Mouse (Mus musculus): Measurements from ENCODE around the gene Mrps30. TPM values are rescaled to one million over a fixed set of nuclear protein-coding genes. Genes with fewer than 3 reads are reported as not detected.
A peak's percentile ranks its signal among the peaks of the same experiment; 100 is the strongest.
"Not testable (repeated sequence)": the region's sequence is repeated elsewhere in the genome, so short reads cannot be mapped to it uniquely, and the experiment has no call there.

The Mrps30 gene
- polyA plus RNA-seq (2015; fragmentation: Nextera tagmentation; extraction: Ambion mirVana) = 28.0 and 29.9 TPM in 2 replicates

DNA sequence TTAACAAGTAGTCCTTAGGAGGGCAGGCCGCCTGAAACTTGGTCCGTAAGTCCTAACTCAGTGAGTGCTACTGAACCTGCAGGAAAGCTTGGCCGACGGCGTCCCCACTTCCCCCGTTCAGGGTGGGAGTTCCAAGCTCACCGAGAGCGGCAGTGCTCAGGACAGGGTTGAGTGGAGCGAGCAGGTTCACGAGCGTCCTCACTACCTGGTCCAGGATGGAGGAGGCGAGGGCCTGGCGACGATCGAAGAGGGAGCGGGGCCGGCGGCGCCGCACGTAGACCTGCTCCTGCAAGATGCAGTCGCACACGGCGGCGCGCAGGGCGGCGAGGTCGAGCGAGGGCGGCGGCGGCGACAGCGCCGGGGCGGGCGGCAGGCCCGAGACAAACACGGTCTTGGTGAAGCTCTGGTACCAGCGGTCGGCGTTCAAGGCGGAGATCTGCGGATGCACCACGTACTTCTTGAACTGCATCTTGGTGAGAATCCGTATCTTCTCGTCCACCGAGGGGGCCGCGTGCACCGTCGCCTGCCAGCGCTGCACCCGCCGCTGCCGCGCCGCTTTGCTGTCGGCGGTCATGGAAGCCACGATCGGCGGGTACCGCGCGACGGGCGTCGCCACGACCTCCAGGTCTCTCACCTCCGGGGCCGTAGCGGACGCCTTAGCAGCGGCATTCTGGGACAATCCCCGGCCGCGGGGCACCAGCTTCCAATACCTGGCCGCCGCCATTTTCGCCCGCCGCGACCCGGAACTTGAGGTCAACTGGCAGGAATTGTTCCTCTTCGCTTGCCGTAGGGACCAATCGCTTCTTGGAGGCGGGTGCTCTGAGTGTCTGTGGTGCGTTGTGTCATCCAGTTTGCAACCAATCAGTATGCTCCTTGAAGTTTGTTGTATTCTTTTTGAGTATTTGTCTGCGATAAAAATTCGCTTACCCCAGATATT is at the start of gene Mrps30, which contains the start of gene B430218F22Rik:
Gene Mrps30, minus strand, starts transcription at position 742 of the 937 bp plus-strand sequence.
Gene B430218F22Rik, plus strand, starts transcription at position 120 of the 937 bp plus-strand sequence.
- H3K27me3 ChIP-seq = no peaks in the 10 kb centered on the region
- ATAC-seq (ENCODE audit: insufficient number of reproducible peaks, low FRiP score, low TSS enrichment, low read depth) = peak; percentile 95
- H3K4me2 ChIP-seq = peak within 1 kb of the TSS; percentile 68
- peaks cover 7% of the 10 kb centered on the region; the same call in 1 of the 2 replicates for H3K4me1 ChIP-seq
- H3K36me3 ChIP-seq = peaks cover 25% of the 10 kb centered on the region
- H3K9ac ChIP-seq = peak within 1 kb of the TSS; percentile 84
- H3K9me3 ChIP-seq = no peaks in the 10 kb centered on the region
- WGBS = under 1% methylated on average over 93 of the region's 93 CpGs
- H3K27ac ChIP-seq = peak within 1 kb of the TSS; percentile 82
- H3K4me3 ChIP-seq = peak within 1 kb of the TSS; percentile 89

DNA sequence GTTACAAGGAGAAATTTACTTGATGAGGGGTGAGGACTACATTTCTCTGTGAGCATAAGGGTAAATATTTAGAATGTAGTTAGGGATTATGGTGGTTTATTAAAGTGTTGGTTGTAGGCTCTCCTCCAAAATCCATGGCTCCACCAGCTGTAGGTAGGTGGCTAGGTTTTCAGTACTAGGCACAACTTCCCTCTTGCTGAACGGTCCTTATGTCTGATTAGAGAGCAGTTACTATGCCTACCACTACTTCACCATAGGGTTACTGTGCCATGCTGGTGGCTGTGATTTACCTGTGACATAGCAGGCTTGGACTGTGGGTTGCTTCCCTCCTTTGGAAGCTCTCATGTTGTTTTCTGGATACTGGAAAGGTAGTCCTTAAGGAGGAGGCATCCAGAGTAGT is 33.8 kb upstream of the Mrps30 start:
- no peaks in the 10 kb centered on the region for H3K36me3 ChIP-seq
- ATAC-seq (ENCODE audit: insufficient number of reproducible peaks, low FRiP score, low TSS enrichment, low read depth) = no peak
- WGBS = 62% methylated on average over 1 of the region's 1 CpGs
- H3K9ac ChIP-seq = no peak overlapping the region
- no peaks in the 10 kb centered on the region for H3K27me3 ChIP-seq
- no peak overlapping the region for H3K4me3 ChIP-seq
- no peak overlapping the region for H3K4me2 ChIP-seq
- H3K4me1 ChIP-seq = no peaks in the 10 kb centered on the region
- H3K27ac ChIP-seq = no peak overlapping the region
- H3K9me3 ChIP-seq = no peaks in the 10 kb centered on the region

DNA sequence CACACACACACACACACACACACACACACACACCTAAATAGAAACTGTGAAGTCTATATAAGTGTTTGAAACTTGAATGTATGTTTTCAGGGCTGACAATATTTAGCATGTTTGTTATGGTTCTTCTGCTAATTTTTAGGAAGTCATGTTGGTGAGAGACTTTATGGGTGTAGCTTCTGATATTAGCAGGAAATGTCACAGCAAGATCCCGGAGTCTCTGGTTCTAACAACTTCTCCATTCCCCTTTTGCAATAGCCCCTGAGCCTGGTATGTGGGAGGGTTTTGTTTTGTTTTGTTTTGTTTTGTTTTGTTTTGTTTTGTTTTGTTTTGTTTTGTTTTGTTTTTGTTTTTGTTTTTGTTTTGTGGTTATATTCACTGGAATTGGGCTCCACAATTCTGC is 33.4 kb upstream of the Mrps30 start:
- Histone ChIP-seq H3K9ac (no peak overlapping the region), H3K36me3 (no peaks in the 10 kb centered on the region), H3K4me1 (no peaks in the 10 kb centered on the region), H3K4me3 (no peak overlapping the region), H3K27ac (no peak overlapping the region), H3K9me3 (no peaks in the 10 kb centered on the region), H3K27me3 (no peaks in the 10 kb centered on the region), H3K4me2 (no peak overlapping the region)
- 66% methylated on average over 1 of the region's 1 CpGs for WGBS
- no peak for ATAC-seq (ENCODE audit: insufficient number of reproducible peaks, low FRiP score, low TSS enrichment, low read depth)

DNA sequence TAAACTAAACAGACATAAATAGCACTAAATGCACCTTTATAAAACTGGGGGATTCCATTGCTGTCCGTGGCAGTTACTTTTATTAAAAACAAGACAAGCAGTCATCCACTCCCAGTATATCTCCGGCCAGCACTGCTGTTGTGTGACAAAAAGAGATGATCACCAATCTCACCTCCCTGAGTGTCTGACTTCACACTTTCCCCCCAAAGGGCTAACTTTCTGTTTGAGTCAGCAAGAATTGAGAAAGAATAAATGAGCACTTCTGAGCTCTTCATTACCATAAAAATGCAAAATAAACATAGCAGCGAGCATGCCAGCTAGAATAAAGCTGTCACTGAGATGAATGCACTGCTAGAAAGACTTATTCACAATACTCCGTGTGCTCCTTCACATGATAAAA is 31.1 kb upstream of the Mrps30 start:
- 50% methylated on average over 4 of the region's 4 CpGs for WGBS

DNA sequence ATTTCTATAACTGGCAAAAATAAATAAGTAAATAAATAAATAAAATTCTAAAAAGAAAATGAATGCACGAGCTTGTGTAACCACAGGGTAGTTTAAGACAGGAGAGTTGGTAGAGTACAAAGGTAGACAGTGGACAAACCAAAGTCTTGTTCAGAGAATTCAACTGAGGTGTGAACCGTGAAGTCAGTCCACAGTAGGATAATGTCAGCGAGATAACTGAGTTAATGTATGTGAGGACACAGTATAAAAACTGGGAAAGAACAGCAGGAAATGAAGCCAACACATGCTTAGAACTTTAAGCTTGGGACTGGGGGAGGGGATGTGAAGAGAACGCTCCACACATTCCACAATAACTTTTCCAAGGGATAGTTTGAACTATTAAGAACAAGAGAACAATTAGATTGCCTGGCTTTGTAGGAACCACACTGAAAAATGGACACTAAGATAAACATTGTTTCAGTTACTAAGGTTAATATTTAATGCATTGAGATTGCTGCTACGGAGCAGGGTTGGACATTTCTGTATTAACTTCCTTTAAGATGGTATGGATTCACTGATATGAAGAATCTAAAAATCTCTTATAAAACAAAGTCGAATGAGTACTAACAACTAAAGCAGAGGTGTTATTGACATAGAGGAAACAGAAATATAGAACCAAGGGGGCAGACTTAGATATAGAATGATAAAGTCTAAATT is 24.4 kb upstream of the Mrps30 start:
- H3K4me2 ChIP-seq = no peak overlapping the region
- no peak overlapping the region for H3K4me3 ChIP-seq
- no peak overlapping the region for H3K9ac ChIP-seq
- no peak overlapping the region for H3K27ac ChIP-seq
- no peaks in the 10 kb centered on the region for H3K36me3 ChIP-seq
- ATAC-seq (ENCODE audit: insufficient number of reproducible peaks, low FRiP score, low TSS enrichment, low read depth) = no peak
- H3K9me3 ChIP-seq = no peaks in the 10 kb centered on the region
- H3K27me3 ChIP-seq = no peaks in the 10 kb centered on the region
- H3K4me1 ChIP-seq = no peaks in the 10 kb centered on the region
- WGBS = 78% methylated on average over 6 of the region's 6 CpGs

More for the DNA sequence above, 31.1 kb upstream of the Mrps30 start:
- H3K9ac ChIP-seq = no peak overlapping the region
- H3K4me3 ChIP-seq = no peak overlapping the region
- ATAC-seq (ENCODE audit: insufficient number of reproducible peaks, low FRiP score, low TSS enrichment, low read depth) = no peak
- H3K27ac ChIP-seq = no peak overlapping the region
- H3K36me3 ChIP-seq = no peaks in the 10 kb centered on the region
- no peak overlapping the region for H3K4me2 ChIP-seq
- no peaks in the 10 kb centered on the region for H3K27me3 ChIP-seq
- H3K9me3 ChIP-seq = no peaks in the 10 kb centered on the region
- H3K4me1 ChIP-seq = no peaks in the 10 kb centered on the region

DNA sequence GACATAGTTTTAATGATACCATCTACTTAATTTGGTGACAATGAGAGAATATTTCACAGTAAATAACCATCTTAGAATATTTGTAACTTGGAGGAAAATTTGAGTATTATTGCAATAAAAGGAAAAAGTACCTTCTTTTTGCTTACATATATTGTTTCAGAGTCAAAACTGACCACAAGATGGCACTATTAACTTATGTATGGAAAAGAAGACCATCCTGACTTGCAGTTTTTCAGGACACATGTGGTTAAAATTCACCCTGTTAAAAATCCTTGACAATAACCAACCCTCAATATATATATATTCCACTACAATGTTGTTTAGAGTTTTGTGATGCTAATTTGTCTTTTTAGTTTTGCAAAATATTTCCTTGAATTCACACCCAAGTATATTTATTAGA is 16.5 kb upstream of the Mrps30 start:
- Histone ChIP-seq H3K36me3 (no peaks in the 10 kb centered on the region), H3K4me3 (no peak overlapping the region), H3K4me1 (no peaks in the 10 kb centered on the region), H3K27ac (no peak overlapping the region), H3K4me2 (no peak overlapping the region), H3K9me3 (no peaks in the 10 kb centered on the region), H3K9ac (no peak overlapping the region), H3K27me3 (peaks cover 3% of the 10 kb centered on the region; the same call in 1 of the 2 replicates)
- no peak for ATAC-seq (ENCODE audit: insufficient number of reproducible peaks, low FRiP score, low TSS enrichment, low read depth)

DNA sequence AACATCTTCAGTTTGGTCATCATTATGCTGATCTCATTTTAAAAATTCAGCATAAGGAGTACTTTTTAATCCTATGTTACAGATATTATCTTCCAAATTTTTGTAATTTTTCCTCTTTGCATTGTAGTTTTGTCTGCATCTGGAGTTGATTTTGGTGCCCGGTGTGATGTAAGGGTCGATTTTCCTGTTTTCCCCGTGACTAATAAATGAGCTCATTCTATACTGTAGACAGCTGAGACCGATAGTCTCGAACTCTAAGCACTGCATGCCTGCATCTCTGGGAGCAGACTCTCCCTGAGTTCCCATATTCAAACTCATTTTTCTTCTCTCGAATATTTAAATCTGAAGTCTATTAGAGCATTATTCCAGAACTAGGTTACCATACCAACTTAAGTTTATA is 13.3 kb upstream of the Mrps30 start:
- H3K4me1 ChIP-seq = no peaks in the 10 kb centered on the region
- no peak for ATAC-seq (ENCODE audit: insufficient number of reproducible peaks, low FRiP score, low TSS enrichment, low read depth)
- H3K27ac ChIP-seq = no peak overlapping the region
- H3K36me3 ChIP-seq = no peaks in the 10 kb centered on the region
- H3K4me3 ChIP-seq = no peak overlapping the region
- H3K9ac ChIP-seq = no peak overlapping the region
- WGBS = 26% methylated on average over 6 of the region's 6 CpGs
- H3K27me3 ChIP-seq = peaks cover 3% of the 10 kb centered on the region; the same call in 1 of the 2 replicates
- no peak overlapping the region for H3K4me2 ChIP-seq
- no peaks in the 10 kb centered on the region for H3K9me3 ChIP-seq

DNA sequence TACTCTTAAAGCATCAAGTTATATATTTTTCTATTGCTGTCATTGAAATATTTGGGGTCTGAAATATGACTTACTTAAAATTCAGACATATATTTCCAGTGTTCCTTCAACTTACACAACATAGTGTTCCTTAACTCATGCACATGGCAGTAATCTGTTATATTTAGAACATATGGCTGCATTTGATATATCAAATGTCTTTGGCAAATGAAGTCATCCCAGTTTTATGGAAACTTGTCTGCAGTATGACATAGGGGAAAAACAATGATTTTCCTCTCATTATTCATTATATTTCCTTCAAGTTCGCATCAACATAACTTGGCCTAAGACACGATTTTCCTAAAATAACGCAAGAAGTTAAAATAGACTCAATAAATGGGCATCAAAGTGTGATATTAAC is 8.8 kb upstream of the Mrps30 start:
- Histone ChIP-seq H3K27ac (no peak overlapping the region), H3K4me2 (no peak overlapping the region), H3K36me3 (no peaks in the 10 kb centered on the region), H3K9me3 (no peaks in the 10 kb centered on the region), H3K27me3 (no peaks in the 10 kb centered on the region), H3K4me1 (no peaks in the 10 kb centered on the region), H3K9ac (no peak overlapping the region), H3K4me3 (no peak overlapping the region)
- WGBS = 53% methylated on average over 3 of the region's 3 CpGs
- peak; percentile 40; the same call in 1 of the 2 replicates for ATAC-seq (ENCODE audit: insufficient number of reproducible peaks, low FRiP score, low TSS enrichment, low read depth)

DNA sequence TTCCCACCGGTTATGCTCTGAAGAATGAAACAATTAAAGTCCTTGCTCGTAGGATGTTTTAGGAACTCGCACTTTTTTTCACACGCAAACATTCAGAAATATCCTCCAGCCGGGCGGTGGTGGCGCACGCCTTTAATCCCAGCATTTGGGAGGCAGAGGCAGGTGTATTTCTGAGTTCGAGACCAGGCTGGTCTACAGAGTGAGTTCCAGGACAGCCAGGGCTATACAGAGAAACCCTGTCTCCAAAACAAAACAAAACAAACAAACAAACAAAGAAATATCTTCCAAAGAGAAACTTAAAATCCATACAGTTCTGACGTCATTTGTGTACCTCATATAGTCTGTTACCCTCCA is 373 bp upstream of the Mrps30 start:
- H3K4me1 ChIP-seq, H3K9ac ChIP-seq, H3K27me3 ChIP-seq, H3K9me3 ChIP-seq: not testable (repeated sequence)
- Histone ChIP-seq H3K27ac (0 out of 2 replicates have a peak overlapping the region, but pooled peaks have one; percentile 33), H3K4me2 (peak overlapping the region; percentile 44), H3K4me3 (peak overlapping the region; percentile 89), H3K36me3 (peaks cover 19% of the 10 kb centered on the region)
- 6% methylated on average over 10 of the region's 10 CpGs for WGBS
- ATAC-seq (ENCODE audit: insufficient number of reproducible peaks, low FRiP score, low TSS enrichment, low read depth) = 0 out of 2 replicates have a peak, but pooled peaks have one; percentile 30

DNA sequence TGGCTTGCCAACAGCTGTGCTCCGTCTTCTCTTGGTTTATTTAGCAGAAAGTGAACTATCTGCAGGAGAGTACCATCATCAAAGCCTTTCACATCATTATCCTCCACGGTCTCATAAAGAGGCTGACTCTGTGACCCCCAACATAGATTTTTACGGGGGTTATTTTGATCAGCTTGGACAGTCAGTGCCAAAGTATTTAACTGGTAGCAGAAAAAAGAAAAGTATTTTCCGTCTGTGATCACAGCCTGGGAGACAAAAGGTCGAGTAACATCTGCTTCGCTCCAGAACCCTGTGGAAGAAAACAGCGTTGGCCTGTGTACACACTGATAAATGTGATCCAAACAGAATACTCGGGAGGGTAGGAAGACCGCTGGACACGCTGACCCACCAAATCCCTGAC is 6.7 kb downstream of the Mrps30 start:
- WGBS = 62% methylated on average over 10 of the region's 10 CpGs
- Histone ChIP-seq H3K27me3 (no peaks in the 10 kb centered on the region), H3K9ac (no peak overlapping the region), H3K4me1 (0 out of 2 replicates have a peak, but pooled peaks cover 2% of the 10 kb centered on the region), H3K27ac (no peak overlapping the region), H3K36me3 (peaks cover 47% of the 10 kb centered on the region), H3K9me3 (no peaks in the 10 kb centered on the region), H3K4me3 (no peak overlapping the region), H3K4me2 (no peak overlapping the region)
- no peak for ATAC-seq (ENCODE audit: insufficient number of reproducible peaks, low FRiP score, low TSS enrichment, low read depth)

DNA sequence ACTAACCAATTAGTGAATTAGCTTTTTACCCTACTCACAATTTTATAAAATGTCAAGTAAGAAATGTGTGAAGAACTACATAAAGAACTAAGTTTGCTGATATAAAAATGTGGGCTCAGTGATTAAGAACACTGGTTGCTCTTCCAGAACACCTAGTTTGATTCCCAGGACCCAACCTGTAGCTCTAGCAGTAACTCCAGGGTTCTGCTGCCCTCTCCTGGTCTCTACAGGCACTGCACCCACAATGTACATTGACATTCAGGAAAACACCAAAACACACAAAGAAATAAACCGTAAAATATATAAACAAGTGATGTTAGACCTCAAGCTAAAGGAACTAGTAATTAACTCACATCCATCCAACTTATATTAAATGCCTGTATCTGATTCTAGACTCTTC is 7.9 kb downstream of the Mrps30 start:
- WGBS = 63% methylated on average over 1 of the region's 1 CpGs

DNA sequence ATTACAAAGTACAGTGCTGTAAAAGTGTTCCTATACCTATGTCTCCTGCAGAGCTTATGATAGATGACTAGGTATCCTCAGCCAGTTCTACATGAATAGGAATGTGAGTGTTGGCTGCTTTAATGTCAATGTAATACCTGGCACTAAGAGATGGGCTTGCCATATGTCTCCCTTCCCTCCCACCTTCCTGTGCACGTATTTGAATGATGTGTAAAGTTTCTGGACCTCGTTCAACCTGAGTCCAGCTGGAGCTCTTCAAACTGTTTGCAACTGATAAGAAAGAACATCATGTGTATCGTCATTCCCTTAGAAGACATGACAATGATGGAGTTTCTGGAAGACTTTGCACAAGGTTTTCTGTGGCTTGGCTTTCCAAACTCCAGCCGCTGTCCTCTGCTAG is 14.2 kb downstream of the Mrps30 start:
- ATAC-seq (ENCODE audit: insufficient number of reproducible peaks, low FRiP score, low TSS enrichment, low read depth) = no peak
- H3K9me3 ChIP-seq = no peaks in the 10 kb centered on the region
- 83% methylated on average over 4 of the region's 4 CpGs for WGBS

More for the DNA sequence above, 7.9 kb downstream of the Mrps30 start:
- Histone ChIP-seq H3K36me3 (peaks cover 43% of the 10 kb centered on the region), H3K27me3 (no peaks in the 10 kb centered on the region), H3K9me3 (no peaks in the 10 kb centered on the region), H3K4me2 (no peak overlapping the region), H3K4me1 (no peaks in the 10 kb centered on the region), H3K4me3 (no peak overlapping the region), H3K9ac (no peak overlapping the region), H3K27ac (no peak overlapping the region)
- ATAC-seq (ENCODE audit: insufficient number of reproducible peaks, low FRiP score, low TSS enrichment, low read depth) = no peak

More for the DNA sequence above, 14.2 kb downstream of the Mrps30 start:
- H3K4me2 ChIP-seq = no peak overlapping the region
- H3K4me3 ChIP-seq = no peak overlapping the region
- no peak overlapping the region for H3K27ac ChIP-seq
- H3K27me3 ChIP-seq = no peaks in the 10 kb centered on the region
- H3K36me3 ChIP-seq = peaks cover 7% of the 10 kb centered on the region; the same call in 1 of the 2 replicates
- H3K9ac ChIP-seq = no peak overlapping the region
- no peaks in the 10 kb centered on the region for H3K4me1 ChIP-seq
